Mouse (Mus musculus): Measurements from ENCODE around the gene Mettl21a. TPM values are rescaled to one million over a fixed set of nuclear protein-coding genes. Genes with fewer than 3 reads are reported as not detected.
A peak's percentile ranks its signal among the peaks of the same experiment; 100 is the strongest.
"Not testable (repeated sequence)": the region's sequence is repeated elsewhere in the genome, so short reads cannot be mapped to it uniquely, and the experiment has no call there.

The Mettl21a gene
- polyA plus RNA-seq (2012; ENCODE audit: insufficient read depth, insufficient read length, missing spikeins), result 19.7 and 20.5 TPM in 2 replicates

- Histone ChIP-seq H3K4me3 (ENCODE audit: insufficient read depth, low read length) (peak within 1 kb of the TSS; percentile 91), H3K4me1 (ENCODE audit: control insufficient read depth, insufficient read depth, low read length) (peaks cover 25% of the 10 kb centered on the region), H3K27ac (ENCODE audit: insufficient read depth, low read depth, low read length) (peak within 1 kb of the TSS; percentile 82)
- TF ChIP-seq CTCF (IDR thresholded peaks at IDR 0.05; ENCODE audit: low read depth, low read length) (no peak), POLR2A (IDR thresholded peaks at IDR 0.05; ENCODE audit: borderline replicate concordance, low read depth, low read length) (0 out of 2 replicates have a peak, but pooled peaks have one; percentile 22)
Observed at GRCm38 (mm10) chr1:64616881-64617714, at the start of gene Mettl21a. TSS of gene Mettl21a (minus strand) at chr1:64617242.

DNA sequence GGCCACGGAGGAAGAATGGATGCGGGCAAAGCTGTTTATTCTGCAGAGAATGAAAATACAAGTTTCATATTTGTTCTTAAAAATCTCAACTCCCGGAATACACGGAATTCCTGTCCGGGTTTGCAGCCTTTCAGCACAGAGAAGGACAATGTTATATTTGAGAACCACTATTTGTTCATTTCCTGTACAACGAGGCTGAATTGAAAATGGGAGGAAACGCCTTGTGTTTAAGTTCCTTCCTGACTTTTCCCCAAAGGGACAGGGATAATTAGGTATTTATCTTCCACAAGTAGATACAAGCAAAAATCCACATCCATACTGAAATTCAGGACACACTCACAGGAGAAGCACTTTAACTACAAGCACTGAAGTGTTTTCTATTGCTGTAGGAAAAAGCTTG is 41.8 kb upstream of the Mettl21a start:
- H3K27ac ChIP-seq (ENCODE audit: insufficient read depth, low read depth, low read length), result no peak overlapping the region
- TF ChIP-seq CTCF (IDR thresholded peaks at IDR 0.05; ENCODE audit: low read depth, low read length), result no peak
- TF ChIP-seq POLR2A (IDR thresholded peaks at IDR 0.05; ENCODE audit: borderline replicate concordance, low read depth, low read length), result no peak
- H3K4me3 ChIP-seq (ENCODE audit: insufficient read depth, low read length), result no peak overlapping the region
- H3K4me1 ChIP-seq (ENCODE audit: control insufficient read depth, insufficient read depth, low read length), result no peaks in the 10 kb centered on the region

DNA sequence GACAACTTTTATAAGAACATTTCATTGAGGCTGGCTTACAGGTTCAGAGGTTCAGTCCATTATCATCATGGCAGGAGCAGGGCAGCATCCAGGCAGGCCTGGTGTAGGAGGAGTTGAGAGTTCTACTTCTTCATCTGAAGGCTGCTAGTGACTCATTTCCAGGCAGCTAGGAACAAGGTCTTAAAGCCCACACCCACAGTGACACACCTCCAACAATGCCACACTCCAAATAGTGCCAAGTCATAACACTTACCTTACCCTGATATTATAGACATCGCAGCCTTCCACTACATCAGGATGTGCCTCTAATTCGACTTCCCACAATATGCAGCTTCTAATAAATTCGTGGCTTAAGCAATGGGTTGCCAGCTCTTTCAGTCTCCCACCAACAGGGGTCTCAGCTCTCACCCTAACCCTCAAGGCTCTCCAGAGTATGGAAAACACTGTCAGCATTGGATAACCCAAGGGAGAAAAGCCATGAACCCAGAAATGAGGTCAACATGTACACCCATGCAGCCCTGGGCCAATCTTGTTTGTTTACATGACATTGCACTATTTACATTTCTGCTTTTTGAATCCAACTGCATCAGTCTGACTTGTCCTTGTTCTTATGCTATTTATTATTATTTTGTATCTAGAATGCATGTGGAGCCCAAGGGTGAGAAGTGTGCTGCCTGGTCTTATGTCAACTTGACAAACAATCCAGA is 39.5 kb upstream of the Mettl21a start:
- TF ChIP-seq CTCF (IDR thresholded peaks at IDR 0.05; ENCODE audit: low read depth, low read length) (no peak), POLR2A (IDR thresholded peaks at IDR 0.05; ENCODE audit: borderline replicate concordance, low read depth, low read length) (no peak)
- Histone ChIP-seq H3K4me3 (ENCODE audit: insufficient read depth, low read length) (no peak overlapping the region), H3K27ac (ENCODE audit: insufficient read depth, low read depth, low read length) (no peak overlapping the region)

DNA sequence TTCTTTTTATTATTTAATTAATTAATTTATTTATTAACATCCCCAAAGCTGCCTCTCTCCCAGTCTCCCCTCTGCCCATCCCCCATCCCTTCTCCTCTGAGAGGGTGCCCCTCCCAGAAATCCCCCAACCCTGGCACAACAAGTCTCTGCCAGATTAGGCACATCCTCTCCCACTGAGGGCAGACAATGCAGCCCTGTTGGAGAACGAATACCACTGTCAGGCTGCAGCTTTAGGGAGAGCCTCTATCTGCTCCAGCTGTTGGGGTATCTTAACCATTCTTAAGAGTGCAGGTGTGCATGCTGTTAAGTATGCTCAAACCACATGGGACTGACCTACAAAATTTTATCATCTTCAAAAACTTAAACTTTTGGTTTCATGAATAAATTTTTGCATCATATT is 38.4 kb upstream of the Mettl21a start:
- Histone ChIP-seq H3K4me1 (ENCODE audit: control insufficient read depth, insufficient read depth, low read length) (no peaks in the 10 kb centered on the region), H3K27ac (ENCODE audit: insufficient read depth, low read depth, low read length) (no peak overlapping the region), H3K4me3 (ENCODE audit: insufficient read depth, low read length) (no peak overlapping the region)
- TF ChIP-seq POLR2A (IDR thresholded peaks at IDR 0.05; ENCODE audit: borderline replicate concordance, low read depth, low read length), result no peak

More for the DNA sequence above, 39.5 kb upstream of the Mettl21a start:
- H3K4me1 ChIP-seq (ENCODE audit: control insufficient read depth, insufficient read depth, low read length), result no peaks in the 10 kb centered on the region

DNA sequence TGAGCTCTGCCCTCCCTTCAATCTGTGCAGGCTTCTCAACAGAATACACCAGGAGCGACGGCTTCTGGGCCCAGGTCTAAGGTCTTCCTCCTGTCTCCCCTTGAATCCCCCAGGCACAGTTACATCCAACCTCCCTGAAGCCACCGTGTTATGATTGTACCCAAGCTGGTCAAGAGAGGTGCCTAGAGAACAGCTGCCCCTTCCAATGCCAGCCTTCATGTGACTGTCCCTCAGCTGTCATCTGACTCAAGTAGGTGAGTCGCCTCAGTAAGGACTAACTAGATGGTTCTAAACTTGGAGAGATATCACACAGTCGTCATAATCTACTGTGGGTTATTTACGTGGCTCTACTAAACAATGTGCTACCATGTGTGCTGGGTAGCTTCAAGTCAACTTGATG is 36.7 kb upstream of the Mettl21a start:
- no peak for TF ChIP-seq POLR2A (IDR thresholded peaks at IDR 0.05; ENCODE audit: borderline replicate concordance, low read depth, low read length)
- TF ChIP-seq CTCF (IDR thresholded peaks at IDR 0.05; ENCODE audit: low read depth, low read length), result no peak
- Histone ChIP-seq H3K27ac (ENCODE audit: insufficient read depth, low read depth, low read length) (no peak overlapping the region), H3K4me3 (ENCODE audit: insufficient read depth, low read length) (no peak overlapping the region), H3K4me1 (ENCODE audit: control insufficient read depth, insufficient read depth, low read length) (no peaks in the 10 kb centered on the region)

- Histone ChIP-seq H3K4me3 (ENCODE audit: insufficient read depth, low read length) (no peak overlapping the region), H3K4me1 (ENCODE audit: control insufficient read depth, insufficient read depth, low read length) (no peaks in the 10 kb centered on the region), H3K27ac (ENCODE audit: insufficient read depth, low read depth, low read length) (no peak overlapping the region)
- TF ChIP-seq CTCF (IDR thresholded peaks at IDR 0.05; ENCODE audit: low read depth, low read length) (no peak), POLR2A (IDR thresholded peaks at IDR 0.05; ENCODE audit: borderline replicate concordance, low read depth, low read length) (no peak)
Observed at GRCm38 (mm10) chr1:64649362-64650124, 32.5 kb upstream of the Mettl21a start.

DNA sequence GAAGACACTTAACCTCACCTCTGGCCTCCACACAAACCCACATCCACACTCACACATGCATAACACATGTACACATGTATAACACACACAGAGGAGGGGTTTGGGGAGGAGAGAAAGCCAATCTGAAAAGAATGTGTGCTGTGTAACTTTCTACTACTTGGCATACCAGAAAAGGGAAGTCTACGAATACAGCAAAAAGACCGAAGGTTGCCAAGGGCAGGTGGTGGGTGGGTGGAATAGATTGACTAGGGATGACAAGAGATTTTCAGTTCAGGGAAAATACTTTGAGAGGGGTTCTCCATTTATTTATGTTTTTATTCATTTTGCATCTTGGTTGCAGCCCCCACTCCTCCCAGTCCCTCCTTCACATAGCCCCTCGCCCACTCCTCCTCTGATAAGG is 27.5 kb upstream of the Mettl21a start:
- no peaks in the 10 kb centered on the region for H3K4me1 ChIP-seq (ENCODE audit: control insufficient read depth, insufficient read depth, low read length)
- TF ChIP-seq POLR2A (IDR thresholded peaks at IDR 0.05; ENCODE audit: borderline replicate concordance, low read depth, low read length) (no peak), CTCF (IDR thresholded peaks at IDR 0.05; ENCODE audit: low read depth, low read length) (no peak)
- no peak overlapping the region for H3K4me3 ChIP-seq (ENCODE audit: insufficient read depth, low read length)
- H3K27ac ChIP-seq (ENCODE audit: insufficient read depth, low read depth, low read length), result no peak overlapping the region

GRCm38 (mm10) chr1:64642541-64642940 is 25.5 kb upstream of the Mettl21a start:
- not testable (repeated sequence) for H3K4me1 ChIP-seq (ENCODE audit: control insufficient read depth, insufficient read depth, low read length); H3K27ac ChIP-seq (ENCODE audit: insufficient read depth, low read depth, low read length); H3K4me3 ChIP-seq (ENCODE audit: insufficient read depth, low read length)

GRCm38 (mm10) chr1:64641069-64641468 is 24.0 kb upstream of the Mettl21a start:
- Histone ChIP-seq H3K27ac (ENCODE audit: insufficient read depth, low read depth, low read length) (no peak overlapping the region), H3K4me3 (ENCODE audit: insufficient read depth, low read length) (no peak overlapping the region), H3K4me1 (ENCODE audit: control insufficient read depth, insufficient read depth, low read length) (no peaks in the 10 kb centered on the region)
- TF ChIP-seq CTCF (IDR thresholded peaks at IDR 0.05; ENCODE audit: low read depth, low read length), result no peak
- TF ChIP-seq POLR2A (IDR thresholded peaks at IDR 0.05; ENCODE audit: borderline replicate concordance, low read depth, low read length), result no peak

Measured in bone marrow macrophage, adult 2 months (primary cell).